Mouse (Mus musculus): ENCODE data around the gene Frzb. TPM values are rescaled to one million over a fixed set of nuclear protein-coding genes. Genes with fewer than 3 reads are reported as not detected.

Frzb gene
- polyA plus RNA-seq, 1 experiment from 2014 or later = 2.9 TPM

DNA sequence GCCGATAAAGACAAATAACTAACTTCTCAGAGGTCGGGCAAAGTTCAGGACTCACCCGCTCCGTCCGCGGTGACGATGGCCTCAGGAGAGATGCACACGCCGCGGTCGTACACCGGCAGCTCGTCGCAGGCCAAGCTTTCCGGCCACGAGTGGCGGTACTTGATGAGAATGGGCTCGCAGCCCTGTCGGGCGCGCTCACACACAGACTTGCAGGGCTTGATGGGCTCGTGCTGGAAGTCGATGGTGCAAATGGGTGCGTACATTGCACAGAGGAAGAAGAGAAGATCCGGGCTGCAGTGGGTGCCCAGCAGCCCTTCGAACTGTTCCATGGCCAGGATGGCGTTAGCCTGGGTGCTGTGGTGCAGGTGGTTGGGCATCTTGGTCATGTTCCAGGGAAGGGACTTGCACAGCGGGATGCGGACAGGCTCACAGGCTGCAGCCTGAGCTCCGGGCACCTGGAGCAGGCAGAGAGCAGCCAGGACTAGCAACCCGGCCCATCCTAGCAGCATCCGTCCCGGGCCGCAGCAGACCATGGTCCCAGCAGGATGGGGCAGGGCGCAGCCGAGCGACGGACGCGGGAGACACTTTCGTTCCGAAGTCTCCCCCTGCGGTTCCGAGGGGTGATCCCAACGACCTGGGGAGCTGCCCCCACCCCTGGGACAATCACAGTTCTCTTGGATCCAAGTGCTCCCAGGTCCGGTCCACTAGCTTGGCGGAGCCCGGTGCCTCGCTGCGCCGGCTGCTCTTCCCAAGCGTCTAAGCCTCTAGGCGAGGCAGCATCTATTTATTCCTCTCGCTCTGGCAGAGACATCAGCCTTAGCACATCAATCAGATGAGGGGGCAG lies 895 bp downstream of the Frzb start:
- DNase-seq (ENCODE audit: low spot score) (peak; percentile 64), ATAC-seq (peak; percentile 65)
- WGBS = under 1% methylated on average over 54 of the region's 54 CpGs

DNA sequence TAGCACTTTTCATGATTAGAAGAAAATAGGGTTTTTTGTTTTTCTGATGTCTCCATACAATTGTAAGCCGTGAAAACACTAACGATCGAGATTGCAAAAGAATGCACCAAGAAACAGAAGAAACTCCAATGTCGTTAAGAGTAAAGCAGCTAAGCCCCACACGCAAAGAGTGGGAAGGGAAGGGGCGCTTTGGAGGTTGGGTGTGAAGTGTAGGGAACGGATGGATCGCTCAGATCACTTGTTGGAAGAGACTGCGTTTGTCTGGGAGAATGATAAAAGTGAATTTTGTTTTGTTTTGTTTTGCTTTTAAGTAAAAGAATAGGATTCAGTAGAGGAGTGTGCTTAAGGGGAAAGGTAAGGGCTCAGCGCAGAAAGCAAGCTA lies 1.5 kb downstream of the Frzb start:
- Histone ChIP-seq H3K9ac (ENCODE audit: low read length) (peak overlapping the region; percentile 65; the same call in 1 of the 2 replicates), H3K27ac (ENCODE audit: low read depth, low read length) (no peak overlapping the region), H3K4me2 (ENCODE audit: low read length) (peak overlapping the region; percentile 100), H3K4me1 (ENCODE audit: control insufficient read depth, insufficient read depth, low read length) (peaks cover 4% of the 10 kb centered on the region; the same call in 1 of the 2 replicates), H3K36me3 (ENCODE audit: control insufficient read depth, insufficient read depth, low read length) (no peaks in the 10 kb centered on the region), H3K4me3 (ENCODE audit: low read depth, low read length) (peak overlapping the region; percentile 46), H3K27me3 (replicated peaks; ENCODE audit: control insufficient read depth, insufficient read depth, low read length) (peaks cover 10% of the 10 kb centered on the region), H3K9me3 (replicated peaks; ENCODE audit: control insufficient read depth, low read length) (no peaks in the 10 kb centered on the region)
- ATAC-seq = no peak
- 5% methylated on average over 10 of the region's 10 CpGs for WGBS
- DNase-seq (ENCODE audit: low spot score) = peak; percentile 19

More for the DNA sequence above, 895 bp downstream of the Frzb start:
- H3K27me3 ChIP-seq (replicated peaks; ENCODE audit: control insufficient read depth, insufficient read depth, low read length) = peaks cover 8% of the 10 kb centered on the region
- H3K27ac ChIP-seq (ENCODE audit: low read depth, low read length) = no peak overlapping the region
- H3K9me3 ChIP-seq (replicated peaks; ENCODE audit: control insufficient read depth, low read length) = no peaks in the 10 kb centered on the region
- no peaks in the 10 kb centered on the region for H3K36me3 ChIP-seq (ENCODE audit: control insufficient read depth, insufficient read depth, low read length)
- peak overlapping the region; percentile 100 for H3K4me2 ChIP-seq (ENCODE audit: low read length)
- peak overlapping the region; percentile 65 for H3K9ac ChIP-seq (ENCODE audit: low read length)
- H3K4me3 ChIP-seq (ENCODE audit: low read depth, low read length) = peak overlapping the region; percentile 46
- peaks cover 4% of the 10 kb centered on the region; the same call in 1 of the 2 replicates for H3K4me1 ChIP-seq (ENCODE audit: control insufficient read depth, insufficient read depth, low read length)

DNA sequence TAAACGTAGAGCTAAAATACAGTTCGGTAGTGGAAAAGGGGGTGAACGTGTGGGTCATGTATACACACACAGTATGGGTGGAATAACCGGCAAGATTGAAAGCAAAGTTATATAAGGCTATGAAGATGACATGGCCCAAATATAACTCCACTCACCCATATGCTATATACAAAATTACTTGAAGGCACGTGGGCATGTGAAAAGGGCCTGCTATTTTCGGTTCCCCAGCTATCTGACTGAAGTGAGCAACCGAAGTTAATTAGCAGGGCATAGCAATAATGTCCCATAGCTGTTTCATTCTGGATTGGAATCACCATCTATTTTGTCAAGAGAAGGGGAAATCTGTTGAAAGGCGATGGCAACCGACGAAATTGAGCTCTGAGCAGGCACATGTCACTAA lies 1.9 kb downstream of the Frzb start:
- no peaks in the 10 kb centered on the region for H3K9me3 ChIP-seq (replicated peaks; ENCODE audit: control insufficient read depth, low read length)
- H3K4me3 ChIP-seq (ENCODE audit: low read depth, low read length) = no peak overlapping the region
- ATAC-seq (no peak), DNase-seq (ENCODE audit: low spot score) (no peak)
- peaks cover 10% of the 10 kb centered on the region for H3K27me3 ChIP-seq (replicated peaks; ENCODE audit: control insufficient read depth, insufficient read depth, low read length)
- H3K36me3 ChIP-seq (ENCODE audit: control insufficient read depth, insufficient read depth, low read length) = no peaks in the 10 kb centered on the region
- H3K27ac ChIP-seq (ENCODE audit: low read depth, low read length) = no peak overlapping the region
- H3K4me2 ChIP-seq (ENCODE audit: low read length) = peak overlapping the region; percentile 100; the same call in 1 of the 2 replicates
- no peak overlapping the region for H3K9ac ChIP-seq (ENCODE audit: low read length)
- 39% methylated on average over 10 of the region's 10 CpGs for WGBS
- peaks cover 4% of the 10 kb centered on the region; the same call in 1 of the 2 replicates for H3K4me1 ChIP-seq (ENCODE audit: control insufficient read depth, insufficient read depth, low read length)

GRCm38 (mm10) chr2:80444418-80445365 lies 2.7 kb downstream of the Frzb start:
- Histone ChIP-seq H3K27me3 (replicated peaks; ENCODE audit: control insufficient read depth, insufficient read depth, low read length) (peaks cover 10% of the 10 kb centered on the region), H3K36me3 (ENCODE audit: control insufficient read depth, insufficient read depth, low read length) (no peaks in the 10 kb centered on the region), H3K4me3 (ENCODE audit: low read depth, low read length) (no peak overlapping the region), H3K9me3 (replicated peaks; ENCODE audit: control insufficient read depth, low read length) (no peaks in the 10 kb centered on the region), H3K9ac (ENCODE audit: low read length) (no peak overlapping the region), H3K4me2 (ENCODE audit: low read length) (no peak overlapping the region), H3K27ac (ENCODE audit: low read depth, low read length) (no peak overlapping the region), H3K4me1 (ENCODE audit: control insufficient read depth, insufficient read depth, low read length) (peaks cover 4% of the 10 kb centered on the region; the same call in 1 of the 2 replicates)
- no peak for ATAC-seq
- DNase-seq (ENCODE audit: low spot score) = no peak
- WGBS = 67% methylated on average over 14 of the region's 14 CpGs

GRCm38 (mm10) chr2:80443962-80444361 lies 3.5 kb downstream of the Frzb start:
- Histone ChIP-seq H3K27ac (ENCODE audit: low read depth, low read length) (no peak overlapping the region), H3K4me2 (ENCODE audit: low read length) (no peak overlapping the region), H3K9ac (ENCODE audit: low read length) (no peak overlapping the region), H3K4me1 (ENCODE audit: control insufficient read depth, insufficient read depth, low read length) (peaks cover 4% of the 10 kb centered on the region; the same call in 1 of the 2 replicates), H3K4me3 (ENCODE audit: low read depth, low read length) (no peak overlapping the region), H3K9me3 (replicated peaks; ENCODE audit: control insufficient read depth, low read length) (no peaks in the 10 kb centered on the region), H3K36me3 (ENCODE audit: control insufficient read depth, insufficient read depth, low read length) (no peaks in the 10 kb centered on the region), H3K27me3 (replicated peaks; ENCODE audit: control insufficient read depth, insufficient read depth, low read length) (peaks cover 10% of the 10 kb centered on the region)
- ATAC-seq = no peak
- WGBS = 88% methylated on average over 2 of the region's 2 CpGs
- no peak for DNase-seq (ENCODE audit: low spot score)

DNA sequence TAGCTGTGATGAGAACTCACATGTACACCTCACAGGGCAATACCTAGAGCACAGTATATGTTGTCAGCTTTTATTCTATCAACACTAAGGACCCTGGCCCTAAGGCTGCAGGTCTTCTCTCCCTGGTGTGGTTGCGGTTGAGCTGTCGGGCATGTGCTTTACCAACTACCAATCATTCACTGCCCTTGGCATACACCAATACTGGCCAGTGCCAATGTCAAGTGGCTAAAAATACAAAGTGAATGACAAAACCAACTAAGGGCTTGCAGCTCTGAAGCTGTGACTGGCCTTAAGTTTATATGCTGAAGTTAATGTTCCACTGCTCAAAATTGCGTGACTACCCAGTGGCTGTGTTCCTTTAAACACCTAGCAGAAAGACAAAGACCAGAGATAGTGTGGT lies 6.0 kb downstream of the Frzb start:
- Histone ChIP-seq H3K36me3 (ENCODE audit: control insufficient read depth, insufficient read depth, low read length) (no peaks in the 10 kb centered on the region), H3K27me3 (replicated peaks; ENCODE audit: control insufficient read depth, insufficient read depth, low read length) (peaks cover 10% of the 10 kb centered on the region), H3K9ac (ENCODE audit: low read length) (no peak overlapping the region), H3K4me3 (ENCODE audit: low read depth, low read length) (no peak overlapping the region), H3K27ac (ENCODE audit: low read depth, low read length) (no peak overlapping the region), H3K9me3 (replicated peaks; ENCODE audit: control insufficient read depth, low read length) (no peaks in the 10 kb centered on the region), H3K4me2 (ENCODE audit: low read length) (no peak overlapping the region), H3K4me1 (ENCODE audit: control insufficient read depth, insufficient read depth, low read length) (peaks cover 11% of the 10 kb centered on the region; the same call in 1 of the 2 replicates)
- DNase-seq (ENCODE audit: low spot score) = no peak
- WGBS = 96% methylated on average over 3 of the region's 3 CpGs
- no peak for ATAC-seq

DNA sequence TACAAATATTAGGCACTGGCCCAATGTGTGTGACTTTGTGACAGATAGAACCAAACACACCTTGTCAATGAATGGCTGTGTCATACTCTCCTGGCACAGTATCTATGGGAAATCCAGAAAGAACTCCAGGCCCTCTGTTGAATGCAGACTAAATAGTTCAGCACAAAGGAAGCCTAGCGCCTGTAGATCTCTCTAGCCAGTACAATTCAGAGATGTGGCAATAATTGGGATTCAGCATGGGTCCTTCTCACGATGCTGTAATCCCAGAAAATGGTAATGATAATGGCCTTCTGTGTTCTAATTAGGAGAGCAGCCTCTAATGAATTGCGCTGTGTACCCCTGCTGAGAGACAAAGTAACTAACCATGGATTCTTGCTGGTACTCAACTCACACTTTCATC lies 8.6 kb downstream of the Frzb start:
- Histone ChIP-seq H3K4me2 (ENCODE audit: low read length) (no peak overlapping the region), H3K27me3 (replicated peaks; ENCODE audit: control insufficient read depth, insufficient read depth, low read length) (0 out of 2 replicates have a peak, but pooled peaks cover 2% of the 10 kb centered on the region), H3K4me1 (ENCODE audit: control insufficient read depth, insufficient read depth, low read length) (peaks cover 9% of the 10 kb centered on the region; the same call in 1 of the 2 replicates), H3K9ac (ENCODE audit: low read length) (no peak overlapping the region), H3K9me3 (replicated peaks; ENCODE audit: control insufficient read depth, low read length) (no peaks in the 10 kb centered on the region), H3K4me3 (ENCODE audit: low read depth, low read length) (no peak overlapping the region), H3K36me3 (ENCODE audit: control insufficient read depth, insufficient read depth, low read length) (no peaks in the 10 kb centered on the region), H3K27ac (ENCODE audit: low read depth, low read length) (no peak overlapping the region)
- DNase-seq (ENCODE audit: low spot score) = peak; percentile 90
- ATAC-seq = peak; percentile 93
- 4% methylated on average over 3 of the region's 3 CpGs for WGBS

- Histone ChIP-seq H3K36me3 (ENCODE audit: control insufficient read depth, insufficient read depth, low read length) (no peaks in the 10 kb centered on the region), H3K4me3 (ENCODE audit: low read depth, low read length) (no peak overlapping the region), H3K27ac (ENCODE audit: low read depth, low read length) (no peak overlapping the region), H3K9me3 (replicated peaks; ENCODE audit: control insufficient read depth, low read length) (no peaks in the 10 kb centered on the region), H3K27me3 (replicated peaks; ENCODE audit: control insufficient read depth, insufficient read depth, low read length) (0 out of 2 replicates have a peak, but pooled peaks cover 2% of the 10 kb centered on the region), H3K9ac (ENCODE audit: low read length) (no peak overlapping the region), H3K4me1 (ENCODE audit: control insufficient read depth, insufficient read depth, low read length) (peaks cover 9% of the 10 kb centered on the region; the same call in 1 of the 2 replicates), H3K4me2 (ENCODE audit: low read length) (no peak overlapping the region)
- DNase-seq (ENCODE audit: low spot score) = no peak
- no peak for ATAC-seq
- 19% methylated on average over 2 of the region's 2 CpGs for WGBS
These were observed 10.0 kb downstream of the Frzb start for GRCm38 (mm10) chr2:80437401-80437800.

Data from forebrain, embryonic 14.5 days (tissue).